Mouse (Mus musculus) intestine, embryonic 15.5 days (tissue): ENCODE measurements at regions not wholly inside any gene's neighbourhood (a gene's known extent, or its start where the extent isn't known, plus 50 kb on each side); places are given as distances from the start of the nearest gene placed in this dataset.
"Not testable (repeated sequence)": the region's sequence is repeated elsewhere in the genome, so short reads cannot be mapped to it uniquely, and the experiment has no call there.

ENCODE experiments used
- ATAC-seq: fragments of 200-750 bp; cut with Nextera tagmentation; 2 replicates; pipeline ENCODE4 v1.8.0; 2017; ENCODE audit warnings: moderate TSS enrichment, moderate library complexity
- H3K27ac ChIP-seq: fragments of 300-500 bp; sonication (generic); 2 replicates; pipeline ENCODE4 v1.5.1; 2015; ENCODE audit warnings: mild to moderate bottlenecking, inconsistent platforms
- H3K27me3 ChIP-seq: fragments of 300-500 bp; sonication (generic); replicated peaks from 2 replicates; pipeline ENCODE4 v1.6.1; 2015; ENCODE audit warnings: inconsistent platforms
- H3K36me3 ChIP-seq: fragments of 300-500 bp; sonication (generic); 2 replicates; pipeline ENCODE4 v1.6.1; 2015; ENCODE audit warnings: inconsistent platforms
- H3K4me1 ChIP-seq: fragments of 300-500 bp; sonication (generic); replicated peaks from 2 replicates; pipeline ENCODE4 v1.6.1; 2015; ENCODE audit warnings: inconsistent platforms
- H3K4me2 ChIP-seq: fragments of 300-500 bp; sonication (generic); replicated peaks from 2 replicates; pipeline ENCODE4 v1.6.1; 2015; ENCODE audit warnings: mild to moderate bottlenecking, inconsistent platforms
- H3K4me3 ChIP-seq: fragments of 300-500 bp; sonication (generic); replicated peaks from 2 replicates; pipeline ENCODE4 v1.5.1; 2015; ENCODE audit warnings: inconsistent platforms
- H3K9ac ChIP-seq: fragments of 300-500 bp; sonication (generic); 2 replicates; pipeline ENCODE4 v1.6.1; 2015; ENCODE audit warnings: inconsistent platforms
- H3K9me3 ChIP-seq: fragments of 300-500 bp; sonication (generic); 2 replicates; pipeline ENCODE4 v1.6.1; 2016; ENCODE audit warnings: inconsistent platforms
- WGBS: fragments of 180-500 bp; shearing (Covaris S2); methylation state at CpG from one replicate; pipeline ENCODE4 v1.1.7; 2015; 5-methylcytosine and 5-hydroxymethylcytosine counted together

DNA sequence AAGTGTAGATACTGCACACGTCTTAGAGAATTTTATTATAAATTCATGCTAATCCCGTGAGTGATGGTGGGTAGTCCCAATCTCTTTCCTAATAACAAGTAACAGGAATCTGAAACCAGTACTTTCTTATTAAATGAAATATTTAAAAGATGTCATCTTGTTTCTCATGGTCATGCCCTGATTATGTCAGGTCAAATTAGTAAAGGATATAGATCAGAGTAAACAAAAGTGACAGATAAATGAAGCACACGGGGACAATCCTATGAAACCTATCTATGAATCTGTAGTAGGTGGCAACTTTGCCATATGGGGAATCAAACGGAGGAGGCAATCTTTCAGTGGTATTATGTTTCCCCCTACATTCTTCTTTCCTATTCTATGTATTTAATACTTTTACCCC lies 794.0 kb upstream of the Kirrel3 start:
- H3K4me2 ChIP-seq = no peak overlapping the region
- H3K27me3 ChIP-seq = no peaks in the 10 kb centered on the region
- H3K4me1 ChIP-seq = no peaks in the 10 kb centered on the region
- no peak overlapping the region for H3K27ac ChIP-seq
- H3K36me3 ChIP-seq = no peaks in the 10 kb centered on the region
- WGBS = 80% methylated on average over 4 of the region's 4 CpGs
- no peak overlapping the region for H3K9ac ChIP-seq
- no peaks in the 10 kb centered on the region for H3K9me3 ChIP-seq
- no peak overlapping the region for H3K4me3 ChIP-seq
- no peak for ATAC-seq

DNA sequence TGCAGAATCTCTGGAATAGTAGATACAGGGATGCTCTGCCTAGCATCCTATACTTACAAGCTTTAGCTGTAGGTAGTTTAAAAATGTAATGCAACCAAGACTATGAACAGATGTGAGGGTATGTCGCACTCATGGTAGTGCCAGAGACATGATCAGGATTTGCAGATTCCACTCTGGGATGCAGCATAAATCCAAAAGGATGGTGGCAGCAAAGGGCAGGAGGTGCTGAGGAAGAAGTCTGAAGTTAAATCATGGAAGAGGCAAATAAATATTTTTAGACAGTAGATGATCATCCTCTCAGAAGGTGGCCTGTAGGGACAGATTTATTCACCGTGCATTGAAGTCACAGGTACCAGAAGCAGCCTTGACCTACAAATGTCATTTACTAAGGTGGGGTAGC lies 768.1 kb upstream of the Kirrel3 start:
- Histone ChIP-seq H3K36me3 (no peaks in the 10 kb centered on the region), H3K27ac (no peak overlapping the region), H3K9me3 (no peaks in the 10 kb centered on the region), H3K9ac (no peak overlapping the region), H3K4me1 (no peaks in the 10 kb centered on the region), H3K4me2 (no peak overlapping the region), H3K4me3 (no peak overlapping the region), H3K27me3 (no peaks in the 10 kb centered on the region)
- ATAC-seq = no peak
- WGBS = 87% methylated on average over 2 of the region's 2 CpGs

DNA sequence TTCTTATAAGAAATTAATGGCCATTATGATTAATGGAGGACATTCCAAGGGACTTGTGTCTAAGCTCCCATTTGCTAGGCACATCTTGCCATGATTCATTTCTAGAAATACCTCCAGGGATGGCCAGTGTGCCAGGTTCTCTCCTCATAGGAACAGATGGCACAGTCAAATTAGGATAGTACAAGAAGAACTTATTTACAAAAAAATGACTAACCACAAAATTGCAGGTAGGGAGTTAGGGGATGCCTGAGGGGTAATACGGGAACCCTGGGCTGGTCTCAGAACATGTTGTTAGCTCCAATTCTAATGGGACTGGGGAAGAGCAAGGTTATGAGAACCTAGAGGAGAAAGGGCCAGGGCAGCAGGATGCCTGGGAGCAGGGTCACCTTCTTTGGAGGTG lies 760.9 kb upstream of the Kirrel3 start:
- Histone ChIP-seq H3K36me3 (no peaks in the 10 kb centered on the region), H3K4me2 (no peak overlapping the region), H3K9me3 (no peaks in the 10 kb centered on the region), H3K4me1 (no peaks in the 10 kb centered on the region), H3K27ac (no peak overlapping the region), H3K4me3 (no peak overlapping the region), H3K27me3 (no peaks in the 10 kb centered on the region), H3K9ac (no peak overlapping the region)
- 93% methylated on average over 1 of the region's 1 CpGs for WGBS
- ATAC-seq = no peak

DNA sequence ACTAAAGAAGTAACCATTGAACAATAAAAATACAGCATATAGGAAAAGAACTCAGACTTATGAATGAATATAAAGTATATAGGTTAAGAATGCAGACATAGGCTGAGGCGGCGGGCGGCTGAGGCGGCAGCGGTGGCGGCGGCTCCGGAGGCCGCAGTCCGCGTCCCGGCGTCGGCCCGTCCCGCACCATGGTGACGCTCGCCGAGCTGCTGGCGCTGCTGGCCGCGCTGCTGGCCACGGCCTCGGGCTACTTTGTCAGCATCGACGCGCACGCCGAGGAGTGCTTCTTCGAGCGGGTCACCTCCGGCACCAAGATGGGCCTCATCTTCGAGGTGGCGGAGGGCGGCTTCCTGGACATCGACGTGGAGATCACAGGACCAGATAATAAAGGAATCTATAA lies 757.6 kb upstream of the Kirrel3 start:
- not testable (repeated sequence) for H3K9me3 ChIP-seq, H3K36me3 ChIP-seq, H3K4me2 ChIP-seq, H3K27me3 ChIP-seq, H3K4me1 ChIP-seq, H3K9ac ChIP-seq, H3K4me3 ChIP-seq, H3K27ac ChIP-seq
- ATAC-seq = 0 out of 2 replicates have a peak, but pooled peaks have one; percentile 39
- 77% methylated on average over 33 of the region's 37 CpGs for WGBS

DNA sequence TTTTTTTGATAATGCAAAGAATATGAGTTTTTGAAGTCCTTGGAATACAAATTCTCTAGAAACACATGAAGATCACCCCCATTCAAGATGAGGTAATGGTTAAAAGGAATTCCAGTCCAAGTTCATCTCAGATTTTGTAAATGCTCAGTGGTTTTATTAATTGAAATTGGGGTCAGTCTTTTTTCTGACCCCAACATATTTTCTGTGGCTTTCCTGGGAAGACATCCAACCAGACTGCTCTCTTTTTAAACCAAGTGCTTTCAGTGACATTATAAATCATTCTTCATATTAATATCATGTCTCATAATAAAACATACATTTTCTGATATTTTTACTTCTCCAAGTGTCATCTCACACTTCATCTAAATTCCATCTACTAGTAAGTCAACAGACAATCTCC lies 725.0 kb upstream of the Kirrel3 start:
- Histone ChIP-seq H3K27me3 (no peaks in the 10 kb centered on the region), H3K4me2 (no peak overlapping the region), H3K27ac (no peak overlapping the region), H3K9me3 (no peaks in the 10 kb centered on the region), H3K4me3 (no peak overlapping the region), H3K4me1 (no peaks in the 10 kb centered on the region), H3K36me3 (no peaks in the 10 kb centered on the region), H3K9ac (no peak overlapping the region)
- ATAC-seq = no peak

DNA sequence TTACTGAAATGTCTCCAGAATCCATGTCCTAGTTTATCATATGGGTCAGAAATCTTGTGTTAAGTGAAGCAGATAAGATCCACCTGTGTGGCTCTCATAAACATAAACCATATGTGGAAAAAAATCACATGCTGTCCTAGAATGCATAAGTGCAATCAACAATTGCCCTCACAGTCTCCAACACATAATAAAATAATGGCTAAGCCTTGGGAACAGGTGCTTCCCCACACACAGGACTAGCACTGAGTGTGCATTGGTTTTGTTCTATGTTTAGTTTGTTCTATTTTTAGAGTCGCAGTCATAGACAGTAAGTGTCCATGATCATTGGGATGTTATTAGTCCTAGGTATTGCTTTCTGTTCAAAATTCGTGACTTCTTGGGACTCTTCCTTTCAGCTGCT lies 719.5 kb upstream of the Kirrel3 start:
- H3K4me3 ChIP-seq = no peak overlapping the region
- H3K4me2 ChIP-seq = no peak overlapping the region
- H3K9me3 ChIP-seq = no peaks in the 10 kb centered on the region
- H3K27ac ChIP-seq = no peak overlapping the region
- 85% methylated on average over 2 of the region's 2 CpGs for WGBS
- no peaks in the 10 kb centered on the region for H3K27me3 ChIP-seq
- no peaks in the 10 kb centered on the region for H3K36me3 ChIP-seq
- no peak overlapping the region for H3K9ac ChIP-seq
- H3K4me1 ChIP-seq = no peaks in the 10 kb centered on the region
- ATAC-seq = no peak

DNA sequence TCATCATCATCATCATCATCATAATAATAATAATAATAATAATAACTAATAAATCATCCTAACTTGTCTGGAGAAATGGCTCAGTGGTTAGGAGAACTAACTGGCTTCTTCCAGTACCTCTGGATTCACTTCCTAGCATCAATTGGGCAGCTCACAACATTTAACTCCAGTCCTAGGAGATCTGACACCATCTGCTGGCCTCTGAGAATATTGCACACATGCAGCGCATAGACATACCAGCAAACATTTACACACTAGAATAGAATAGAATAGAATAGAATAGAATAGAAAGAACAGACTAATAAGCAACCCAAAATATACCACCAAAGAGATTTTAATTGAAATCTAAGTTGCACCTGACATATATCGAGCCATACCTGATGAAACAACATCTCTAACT lies 715.9 kb upstream of the Kirrel3 start:
- no peaks in the 10 kb centered on the region for H3K9me3 ChIP-seq
- no peak overlapping the region for H3K4me3 ChIP-seq
- no peak overlapping the region for H3K4me2 ChIP-seq
- H3K4me1 ChIP-seq = no peaks in the 10 kb centered on the region
- H3K9ac ChIP-seq = no peak overlapping the region
- no peaks in the 10 kb centered on the region for H3K36me3 ChIP-seq
- H3K27me3 ChIP-seq = no peaks in the 10 kb centered on the region
- no peak overlapping the region for H3K27ac ChIP-seq
- 91% methylated on average over 2 of the region's 2 CpGs for WGBS
- ATAC-seq = no peak

DNA sequence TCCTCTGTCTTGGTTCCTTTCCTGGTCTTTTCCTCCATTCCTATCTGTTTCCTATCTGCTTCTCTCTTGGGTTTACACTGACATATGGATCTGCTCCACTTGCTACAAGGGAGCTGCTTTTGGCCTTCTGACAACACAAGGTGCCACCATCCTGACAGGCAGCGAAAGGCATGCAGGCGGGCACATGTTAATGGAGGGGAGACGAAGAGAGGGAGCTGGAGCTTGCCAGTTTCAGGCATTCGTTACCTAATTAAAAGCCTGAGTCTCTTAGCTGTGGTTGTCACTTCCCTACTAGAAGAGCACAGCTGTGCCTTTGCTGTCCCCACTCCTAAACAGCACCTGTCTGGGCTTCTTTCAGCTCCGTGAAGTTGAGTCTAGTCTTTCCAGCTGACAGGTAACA lies 711.5 kb upstream of the Kirrel3 start:
- H3K4me1 ChIP-seq = no peaks in the 10 kb centered on the region
- no peaks in the 10 kb centered on the region for H3K27me3 ChIP-seq
- no peak overlapping the region for H3K4me2 ChIP-seq
- ATAC-seq = no peak
- H3K27ac ChIP-seq = no peak overlapping the region
- WGBS = 89% methylated on average over 5 of the region's 5 CpGs
- no peak overlapping the region for H3K9ac ChIP-seq
- no peak overlapping the region for H3K4me3 ChIP-seq
- no peaks in the 10 kb centered on the region for H3K36me3 ChIP-seq
- no peaks in the 10 kb centered on the region for H3K9me3 ChIP-seq

DNA sequence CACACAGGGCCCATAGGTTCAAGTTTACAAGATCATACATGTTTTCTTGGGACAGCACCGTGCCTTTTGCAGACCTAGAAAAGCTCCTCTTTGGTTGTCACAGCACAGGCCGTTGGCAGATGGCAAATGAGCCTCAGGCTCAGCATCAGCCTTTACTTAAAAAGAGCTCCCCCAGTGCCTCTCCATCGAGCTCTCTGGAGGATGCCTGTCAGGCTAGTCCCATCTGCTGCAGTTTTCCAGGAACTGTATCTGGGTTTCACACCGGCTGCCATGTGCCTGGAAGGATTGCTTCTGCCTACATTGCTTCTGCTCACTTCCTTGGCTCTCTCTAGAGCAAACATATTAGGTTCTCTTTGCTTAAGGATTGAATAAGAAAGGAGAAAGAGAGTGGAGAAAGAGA lies 695.1 kb upstream of the Kirrel3 start:
- H3K9ac ChIP-seq = no peak overlapping the region
- no peak overlapping the region for H3K27ac ChIP-seq
- ATAC-seq = no peak
- no peak overlapping the region for H3K4me2 ChIP-seq
- H3K27me3 ChIP-seq = no peaks in the 10 kb centered on the region
- no peaks in the 10 kb centered on the region for H3K4me1 ChIP-seq
- H3K4me3 ChIP-seq = no peak overlapping the region
- no peaks in the 10 kb centered on the region for H3K9me3 ChIP-seq
- WGBS = 74% methylated on average over 4 of the region's 4 CpGs
- no peaks in the 10 kb centered on the region for H3K36me3 ChIP-seq

DNA sequence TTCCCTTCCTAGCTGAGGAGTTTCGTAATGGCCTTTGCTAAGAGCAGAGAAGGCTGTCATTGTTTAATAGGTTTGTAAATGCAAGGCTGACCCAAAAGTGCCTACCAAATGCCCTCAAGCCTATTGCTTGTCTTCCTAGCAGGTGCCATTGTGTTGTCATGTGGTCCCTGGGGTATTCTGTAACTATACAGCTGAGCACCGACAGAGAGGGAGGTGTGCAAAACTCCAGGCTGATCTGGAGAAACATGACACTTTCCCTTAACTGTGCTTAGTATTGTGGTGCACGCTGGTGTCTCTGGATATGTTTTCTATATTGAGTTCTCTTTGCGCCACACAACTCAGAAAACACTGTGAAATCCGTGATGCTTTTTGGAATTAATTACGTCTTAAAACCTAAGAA lies 685.4 kb upstream of the Kirrel3 start:
- Histone ChIP-seq H3K4me3 (no peak overlapping the region), H3K4me1 (no peaks in the 10 kb centered on the region), H3K9me3 (no peaks in the 10 kb centered on the region), H3K27me3 (no peaks in the 10 kb centered on the region), H3K27ac (no peak overlapping the region), H3K4me2 (no peak overlapping the region), H3K36me3 (no peaks in the 10 kb centered on the region), H3K9ac (no peak overlapping the region)
- ATAC-seq = no peak
- WGBS = 78% methylated on average over 6 of the region's 6 CpGs

DNA sequence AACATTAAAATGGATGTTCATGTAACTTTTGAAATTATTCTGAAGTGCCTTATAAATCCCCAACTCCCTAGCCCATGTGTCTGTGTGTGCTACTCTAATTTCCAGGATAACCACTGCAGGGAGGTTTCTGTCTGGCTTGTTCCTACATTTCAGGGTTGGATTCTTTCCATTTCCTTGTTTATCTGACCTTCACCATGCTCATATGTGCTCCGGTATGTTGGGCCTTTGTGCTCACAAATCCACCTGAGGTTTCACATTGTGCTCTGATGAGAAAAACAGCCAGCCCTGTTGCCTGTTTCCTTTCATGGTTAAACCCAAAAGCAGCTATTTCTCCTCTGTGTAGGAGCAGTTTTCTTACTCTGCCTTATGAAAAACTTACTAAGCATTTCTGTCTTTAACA lies 684.9 kb upstream of the Kirrel3 start:
- Histone ChIP-seq H3K27ac (no peak overlapping the region), H3K27me3 (no peaks in the 10 kb centered on the region)
- WGBS = 48% methylated on average over 1 of the region's 1 CpGs

DNA sequence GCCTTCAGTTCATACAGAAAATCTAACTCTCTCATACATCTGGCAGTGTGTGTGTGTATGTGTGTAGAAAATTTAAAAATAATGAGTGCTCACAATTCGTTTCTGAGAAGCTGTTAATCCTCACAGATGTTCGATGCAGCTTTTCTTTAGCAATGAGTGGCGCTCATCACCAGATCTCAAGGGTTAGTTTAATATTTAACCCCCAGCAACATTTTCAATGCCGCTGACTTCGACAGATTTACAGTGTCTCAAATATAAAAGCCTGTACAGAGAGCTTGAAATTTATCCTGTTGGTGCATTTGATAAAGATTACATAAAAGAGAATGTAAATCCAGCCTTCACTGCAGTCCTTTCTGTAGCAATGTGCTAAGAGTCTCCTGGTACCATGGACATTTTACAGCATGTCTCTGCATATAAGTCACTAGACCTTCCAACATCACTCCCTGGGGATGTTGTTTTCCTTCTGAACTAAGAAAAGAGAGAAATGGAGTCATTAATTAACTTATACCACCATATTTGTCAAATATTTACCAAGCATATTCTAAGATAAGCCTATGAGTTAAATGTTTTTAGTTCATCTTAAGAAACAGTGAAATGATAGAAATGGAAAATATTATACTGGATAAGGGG lies 670.8 kb upstream of the Kirrel3 start:
- Histone ChIP-seq H3K4me3 (no peak overlapping the region), H3K27ac (no peak overlapping the region), H3K4me1 (no peaks in the 10 kb centered on the region), H3K4me2 (no peak overlapping the region), H3K9ac (no peak overlapping the region), H3K36me3 (no peaks in the 10 kb centered on the region), H3K9me3 (no peaks in the 10 kb centered on the region), H3K27me3 (no peaks in the 10 kb centered on the region)
- peak; percentile 80 for ATAC-seq
- WGBS = 47% methylated on average over 5 of the region's 5 CpGs

More for the DNA sequence above, 684.9 kb upstream of the Kirrel3 start:
- no peak for ATAC-seq
- H3K4me1 ChIP-seq = no peaks in the 10 kb centered on the region
- no peak overlapping the region for H3K9ac ChIP-seq
- H3K4me2 ChIP-seq = no peak overlapping the region
- H3K9me3 ChIP-seq = no peaks in the 10 kb centered on the region
- H3K36me3 ChIP-seq = no peaks in the 10 kb centered on the region
- no peak overlapping the region for H3K4me3 ChIP-seq

DNA sequence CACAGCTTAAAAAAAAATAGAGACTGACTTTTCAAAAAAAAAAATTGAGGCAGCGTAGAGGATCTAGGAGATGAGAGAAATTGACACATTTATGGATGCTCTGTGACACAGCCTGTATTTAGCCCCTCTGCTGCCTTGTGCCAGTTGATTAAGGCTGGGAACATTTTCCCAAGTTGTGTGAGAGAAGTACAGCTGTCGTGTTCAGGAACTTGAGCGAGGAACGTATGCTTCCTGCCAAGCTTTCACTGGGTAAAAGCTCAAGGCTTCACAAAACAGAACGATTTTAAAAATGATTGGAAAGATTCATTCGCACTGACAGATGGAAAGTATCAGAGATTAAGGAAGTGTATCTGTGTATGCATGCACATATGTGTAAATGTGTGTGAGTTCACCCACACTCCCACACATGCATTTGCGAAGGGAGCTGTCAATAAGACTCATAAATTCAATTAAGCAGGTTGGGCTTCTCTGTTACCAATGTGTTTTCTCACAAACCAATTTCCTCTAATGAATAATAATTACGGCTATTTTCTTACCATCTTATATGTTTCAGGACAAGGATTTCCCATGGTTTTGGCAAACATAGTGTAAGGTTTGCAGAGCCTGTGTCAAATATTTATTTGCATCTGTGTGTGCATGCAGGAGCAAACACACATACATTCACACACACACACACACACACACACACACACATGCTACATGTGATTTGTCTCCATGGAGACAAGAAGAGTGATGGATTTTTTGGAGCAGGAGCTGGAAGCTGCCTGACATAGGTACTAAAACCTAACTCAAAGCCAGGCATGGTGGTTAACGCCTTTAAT lies 662.9 kb upstream of the Kirrel3 start:
- no peak for ATAC-seq
- Histone ChIP-seq H3K27me3 (no peaks in the 10 kb centered on the region), H3K4me2 (no peak overlapping the region), H3K36me3 (no peaks in the 10 kb centered on the region), H3K9ac (no peak overlapping the region), H3K27ac (no peak overlapping the region), H3K4me3 (no peak overlapping the region), H3K9me3 (no peaks in the 10 kb centered on the region), H3K4me1 (no peaks in the 10 kb centered on the region)
- 64% methylated on average over 9 of the region's 9 CpGs for WGBS
